Mouse (Mus musculus) testis, adult 2 months (tissue): ENCODE data around the gene Prkcb.

Experiments
- CTCF ChIP-seq: fragments of 200-500 bp; IDR thresholded peaks from 2 replicates; pipeline ENCODE4 v1.5.1; 2012; ENCODE audit warnings: low read depth, mild to moderate bottlenecking, inconsistent platforms, low read length, moderate library complexity; ENCODE audit not compliant: control insufficient read depth, insufficient read depth, insufficient replicate concordance
- POLR2A ChIP-seq: fragments of 200-500 bp; IDR thresholded peaks from 2 replicates; pipeline ENCODE4 v1.6.1; 2012; ENCODE audit warnings: low read depth, mild to moderate bottlenecking, inconsistent platforms, low read length, moderate library complexity; ENCODE audit not compliant: control insufficient read depth

GRCm38 (mm10) chr7:122414608-122415007 is 126.1 kb downstream of the Prkcb start:
- TF ChIP-seq CTCF (no peak), POLR2A (no peak)
